Mouse (Mus musculus) hindbrain, postnatal 0 days (tissue): Measurements from ENCODE around the gene Hes3. TPM values are rescaled to one million over a fixed set of nuclear protein-coding genes. Genes with fewer than 3 reads are reported as not detected.
A peak's percentile ranks its signal among the peaks of the same experiment; 100 is the strongest.

ENCODE experiments used
- ATAC-seq: fragments of 200-750 bp; cut with Nextera tagmentation; 2 replicates; pipeline ENCODE4 v1.8.0; 2017; ENCODE audit warnings: mild to moderate bottlenecking, moderate TSS enrichment, moderate library complexity
- DNase-seq: peaks from one replicate; pipeline ENCODE4 v3.0.0-alpha.2; 2015; ENCODE audit warnings: low spot score
- H3K27ac ChIP-seq: fragments of 300-500 bp; sonication (generic); 2 replicates; pipeline ENCODE4 v1.5.1; 2014; ENCODE audit warnings: mild to moderate bottlenecking
- H3K27me3 ChIP-seq: fragments of 300-500 bp; sonication (generic); 2 replicates; pipeline ENCODE4 v1.6.1; 2014; ENCODE audit warnings: low read length, mixed read lengths; ENCODE audit not compliant: insufficient read depth
- H3K36me3 ChIP-seq: fragments of 300-500 bp; sonication (generic); 2 replicates; pipeline ENCODE4 v1.6.1; 2014; ENCODE audit warnings: low read length, mixed read lengths; ENCODE audit not compliant: insufficient read depth
- H3K4me1 ChIP-seq: fragments of 300-500 bp; sonication (generic); 2 replicates; pipeline ENCODE4 v1.6.1; 2014; ENCODE audit warnings: antibody characterized with exemption, low read length, mixed read lengths; ENCODE audit not compliant: insufficient read depth
- H3K4me2 ChIP-seq: fragments of 300-500 bp; sonication (generic); 2 replicates; pipeline ENCODE4 v1.6.1; 2014; ENCODE audit warnings: low read depth, mild to moderate bottlenecking, low read length, moderate library complexity, mixed read lengths
- H3K4me3 ChIP-seq: fragments of 300-500 bp; sonication (generic); 2 replicates; pipeline ENCODE4 v1.5.1; 2014; ENCODE audit warnings: low read length
- H3K9ac ChIP-seq: fragments of 300-500 bp; sonication (generic); replicated peaks from 2 replicates; pipeline ENCODE4 v1.6.1; 2014; ENCODE audit warnings: mild to moderate bottlenecking, low read length, moderate library complexity, mixed read lengths
- H3K9me3 ChIP-seq: fragments of 300-500 bp; sonication (generic); 2 replicates; pipeline ENCODE4 v1.6.1; 2016; ENCODE audit warnings: low read length, mixed read lengths
- CTCF ChIP-seq: IDR thresholded peaks from 2 replicates; pipeline ENCODE4 v1.5.1; 2016; ENCODE audit warnings: antibody characterized with exemption, control low read depth, low read depth
- WGBS: fragments of 180-500 bp; shearing (Covaris S2); extraction: QIAGEN DNeasy Blood & Tissue Kit; methylation state at CpG from one replicate; pipeline ENCODE4 v1.1.7; 2014; 5-methylcytosine and 5-hydroxymethylcytosine counted together
- polyA plus RNA-seq: library from polyadenylated mRNA; unstranded; fragments of >200 nt; fragmentation: Nextera tagmentation; extraction: Ambion mirVana; gene quantifications from 2 replicates; pipeline ENCODE4 v1.2.1, GENCODE M21; 2015
- total RNA-seq: library from RNA; depleted of rRNA; stranded (reverse); fragments of >200 nt; gene quantifications from 2 replicates; pipeline ENCODE4 v1.2.3, GENCODE M21; 2014

Gene Hes3
- total and polyA plus RNA-seq, 2 experiments from 2014 or later, result 0.15 to 0.26 TPM

GRCm38 (mm10) chr4:152307542-152307941 lies 16.1 kb upstream of the Hes3 start:
- Histone ChIP-seq H3K36me3 (peaks cover 13% of the 10 kb centered on the region; the same call in 1 of the 2 replicates), H3K4me2 (no peak overlapping the region), H3K27ac (no peak overlapping the region), H3K4me1 (peaks cover under 1% of the 10 kb centered on the region; the same call in 1 of the 2 replicates), H3K9me3 (no peaks in the 10 kb centered on the region), H3K9ac (no peak overlapping the region), H3K4me3 (no peak overlapping the region), H3K27me3 (peaks cover 8% of the 10 kb centered on the region)
- no peak for ATAC-seq
- no peak for TF ChIP-seq CTCF
- WGBS, result 80% methylated on average over 9 of the region's 9 CpGs
- no peak for DNase-seq

DNA sequence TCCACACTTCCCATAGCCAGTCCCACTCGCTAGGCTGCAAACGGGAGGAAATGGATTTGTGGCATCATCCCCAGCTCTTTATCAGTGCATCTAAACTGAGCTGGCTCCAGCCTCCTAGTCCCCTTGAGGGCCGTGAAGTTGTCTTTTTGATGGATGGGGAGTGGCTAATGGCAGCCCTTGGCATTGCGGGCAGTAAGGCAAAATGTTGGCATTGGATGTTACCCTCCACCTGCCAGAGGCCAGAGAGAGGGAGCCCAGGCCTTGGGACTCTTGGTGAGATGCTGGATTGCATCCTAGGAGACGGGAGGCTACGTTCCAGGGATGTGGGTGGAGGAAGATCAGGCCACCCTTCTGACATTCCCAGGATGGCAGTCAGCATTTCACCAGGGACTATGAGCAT lies 14.5 kb upstream of the Hes3 start:
- no peak overlapping the region for H3K4me3 ChIP-seq
- H3K9me3 ChIP-seq, result no peaks in the 10 kb centered on the region
- no peak for ATAC-seq
- H3K4me2 ChIP-seq, result no peak overlapping the region
- peaks cover 13% of the 10 kb centered on the region; the same call in 1 of the 2 replicates for H3K36me3 ChIP-seq
- TF ChIP-seq CTCF, result no peak
- H3K4me1 ChIP-seq, result no peaks in the 10 kb centered on the region; the same call in 1 of the 2 replicates
- no peak overlapping the region for H3K27ac ChIP-seq
- no peak overlapping the region for H3K9ac ChIP-seq
- H3K27me3 ChIP-seq, result peaks cover 2% of the 10 kb centered on the region; the same call in 1 of the 2 replicates
- WGBS, result 46% methylated on average over 6 of the region's 6 CpGs
- no peak for DNase-seq

GRCm38 (mm10) chr4:152304685-152305084 lies 13.2 kb upstream of the Hes3 start:
- H3K36me3 ChIP-seq, result peaks cover 26% of the 10 kb centered on the region; the same call in 1 of the 2 replicates
- peak; percentile 41 for TF ChIP-seq CTCF
- DNase-seq (peak; percentile 82), ATAC-seq (peak; percentile 82)
- H3K9me3 ChIP-seq, result no peaks in the 10 kb centered on the region
- H3K9ac ChIP-seq, result no peak overlapping the region
- H3K4me3 ChIP-seq, result no peak overlapping the region
- no peak overlapping the region for H3K4me2 ChIP-seq
- 45% methylated on average over 6 of the region's 6 CpGs for WGBS
- no peaks in the 10 kb centered on the region for H3K27me3 ChIP-seq
- no peaks in the 10 kb centered on the region; the same call in 1 of the 2 replicates for H3K4me1 ChIP-seq
- H3K27ac ChIP-seq, result 0 out of 2 replicates have a peak overlapping the region, but pooled peaks have one; percentile 2

GRCm38 (mm10) chr4:152303172-152303571 lies 11.7 kb upstream of the Hes3 start:
- H3K4me2 ChIP-seq, result no peak overlapping the region
- H3K9ac ChIP-seq, result no peak overlapping the region
- H3K36me3 ChIP-seq, result peaks cover 28% of the 10 kb centered on the region; the same call in 1 of the 2 replicates
- H3K4me3 ChIP-seq, result no peak overlapping the region
- no peak for TF ChIP-seq CTCF
- peaks cover 4% of the 10 kb centered on the region for H3K4me1 ChIP-seq
- DNase-seq (no peak), ATAC-seq (no peak)
- no peak overlapping the region for H3K27ac ChIP-seq
- no peaks in the 10 kb centered on the region for H3K9me3 ChIP-seq
- 92% methylated on average over 10 of the region's 10 CpGs for WGBS
- H3K27me3 ChIP-seq, result no peaks in the 10 kb centered on the region

DNA sequence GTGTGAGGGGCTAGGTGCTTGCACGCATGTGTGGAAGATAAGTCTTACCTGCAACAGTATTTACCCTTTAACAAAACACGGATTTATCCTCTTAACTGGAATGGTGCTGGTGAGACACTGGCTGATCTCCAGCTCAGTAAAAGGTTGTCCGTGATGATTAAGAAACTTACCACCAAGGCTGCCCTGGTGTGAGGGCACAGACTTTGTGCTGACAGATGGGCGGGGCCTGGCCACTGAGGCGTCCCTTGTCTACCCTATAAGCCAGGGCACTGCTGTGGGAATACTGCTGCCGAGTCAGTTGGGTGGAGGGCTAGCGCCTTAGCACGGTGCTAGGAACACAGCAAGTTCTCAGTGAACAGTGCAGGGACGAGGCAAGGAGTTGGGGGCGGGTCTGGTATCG lies 10.6 kb upstream of the Hes3 start:
- ATAC-seq (no peak), DNase-seq (no peak)
- Histone ChIP-seq H3K36me3 (peaks cover 28% of the 10 kb centered on the region; the same call in 1 of the 2 replicates), H3K4me2 (no peak overlapping the region), H3K4me1 (peaks cover 8% of the 10 kb centered on the region), H3K9me3 (no peaks in the 10 kb centered on the region), H3K4me3 (no peak overlapping the region), H3K27ac (no peak overlapping the region), H3K9ac (no peak overlapping the region), H3K27me3 (no peaks in the 10 kb centered on the region)
- WGBS, result 60% methylated on average over 11 of the region's 11 CpGs
- no peak for TF ChIP-seq CTCF

GRCm38 (mm10) chr4:152300375-152300774 lies 8.9 kb upstream of the Hes3 start:
- no peak overlapping the region for H3K27ac ChIP-seq
- no peak for ATAC-seq
- H3K9ac ChIP-seq, result no peak overlapping the region
- H3K27me3 ChIP-seq, result peaks cover under 1% of the 10 kb centered on the region; the same call in 1 of the 2 replicates
- H3K36me3 ChIP-seq, result peaks cover 28% of the 10 kb centered on the region; the same call in 1 of the 2 replicates
- 71% methylated on average over 8 of the region's 8 CpGs for WGBS
- H3K4me2 ChIP-seq, result no peak overlapping the region
- no peak overlapping the region for H3K4me3 ChIP-seq
- TF ChIP-seq CTCF, result no peak
- peaks cover 8% of the 10 kb centered on the region for H3K4me1 ChIP-seq
- H3K9me3 ChIP-seq, result no peaks in the 10 kb centered on the region
- no peak for DNase-seq

GRCm38 (mm10) chr4:152298836-152299235 lies 7.4 kb upstream of the Hes3 start:
- ATAC-seq (no peak), DNase-seq (no peak)
- Histone ChIP-seq H3K9ac (no peak overlapping the region), H3K36me3 (peaks cover 26% of the 10 kb centered on the region; the same call in 1 of the 2 replicates), H3K4me3 (no peak overlapping the region), H3K4me1 (peaks cover 8% of the 10 kb centered on the region; the same call in 1 of the 2 replicates), H3K4me2 (peak overlapping the region; percentile 88), H3K27me3 (peaks cover 4% of the 10 kb centered on the region; the same call in 1 of the 2 replicates), H3K27ac (no peak overlapping the region), H3K9me3 (no peaks in the 10 kb centered on the region)
- WGBS, result 82% methylated on average over 14 of the region's 14 CpGs
- TF ChIP-seq CTCF, result no peak
